Mouse (Mus musculus) neutrophil, adult 59 days (primary cell): Measurements from ENCODE around the gene Olfr1278. TPM values are rescaled to one million over a fixed set of nuclear protein-coding genes. Genes with fewer than 3 reads are reported as not detected.

Source experiments
- total RNA-seq, 2 experiments: library from RNA; stranded (reverse); gene quantifications; 1 replicate in 1 of 2; 2 replicates in 1 of 2; pipeline ENCODE4 v1.2.4; 2023

Olfr1278 gene
- total RNA-seq, result not detected

GRCm38 (mm10) chr2:111289836-111290235, at the start of gene Olfr1278:
Gene Olfr1278, plus strand, starts transcription at chr2:111290136.

DNA sequence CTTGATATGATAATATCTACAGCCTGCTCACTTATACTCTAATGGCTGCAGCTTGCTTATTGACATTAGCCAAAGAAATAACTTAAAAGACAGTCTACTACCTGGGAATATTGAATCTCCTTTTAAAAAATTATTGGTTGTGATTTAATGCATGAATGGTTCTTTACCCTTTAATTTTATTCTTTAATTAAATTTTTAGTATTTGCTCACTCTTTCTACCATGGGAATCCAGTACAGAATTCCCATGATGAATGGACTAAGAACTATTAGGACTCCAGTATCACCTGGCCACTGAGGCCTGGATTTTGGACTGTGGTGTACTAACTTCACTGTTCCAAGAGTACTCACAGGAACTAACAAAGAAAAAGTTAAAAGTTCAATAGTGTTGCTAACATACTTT, 35.7 kb upstream of the Olfr1278 start, which contains the start of gene Olfr1276:
TSS of gene Olfr1276 (plus strand) at position 301 of the 400 bp plus-strand sequence.

GRCm38 (mm10) chr2:111274006-111274405, 15.9 kb upstream of the Olfr1278 start, which contains the start of gene Olfr1277:
Gene Olfr1277, minus strand, starts transcription at chr2:111274106.

DNA sequence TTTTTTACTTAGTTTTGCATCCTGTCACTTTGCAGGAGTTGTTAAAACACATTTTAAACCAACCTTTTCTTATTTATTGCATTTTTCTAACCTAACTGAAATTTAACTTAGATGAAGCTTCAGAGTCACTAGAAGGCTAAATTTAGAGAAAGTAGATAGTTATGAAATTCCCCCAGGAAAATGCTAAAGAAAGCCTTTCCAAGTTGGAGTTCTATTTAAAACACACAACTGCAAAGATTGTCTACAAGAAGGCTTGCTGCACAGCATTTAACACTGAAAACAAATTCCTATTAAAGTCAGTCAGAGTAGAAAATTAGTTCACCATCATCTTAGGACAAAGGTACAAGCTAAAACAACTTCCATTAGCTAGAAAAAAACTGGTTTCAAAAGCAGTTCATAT, 10.4 kb downstream of the Olfr1278 start, which contains the start of gene Olfr1279:
TSS of gene Olfr1279 (plus strand) at position 262 of the 400 bp plus-strand sequence.

DNA sequence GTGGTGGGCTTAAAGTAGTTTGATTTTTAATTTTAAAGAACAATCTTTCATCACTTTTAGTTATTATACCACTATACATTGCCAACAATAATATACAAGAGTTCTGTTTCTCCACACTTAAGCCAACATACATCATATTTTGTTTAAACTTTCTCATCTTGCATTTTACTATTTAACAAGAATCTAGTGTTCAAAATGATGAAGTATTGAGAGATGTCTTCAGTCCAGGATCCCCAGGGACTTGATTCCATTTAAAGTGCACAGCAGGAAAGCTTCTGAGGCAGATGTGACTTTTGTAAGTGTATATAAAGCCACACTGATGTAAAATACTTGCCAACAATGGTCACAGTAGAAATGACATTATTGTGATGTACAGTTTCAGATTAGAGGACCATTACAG, 23.8 kb downstream of the Olfr1278 start, which contains the start of gene Olfr1280:
TSS of gene Olfr1280 (plus strand) at position 301 of the 400 bp plus-strand sequence.

GRCm38 (mm10) chr2:111326220-111326619, 36.3 kb downstream of the Olfr1278 start, which contains the start of gene Olfr1281:
Gene Olfr1281, plus strand, starts transcription at chr2:111326520.

GRCm38 (mm10) chr2:111335976-111336375, 46.0 kb downstream of the Olfr1278 start, which contains the start of gene Olfr1282:
Gene Olfr1282, minus strand, starts transcription at chr2:111336076.

Other genes starting within 250 kb of the Olfr1278 start
- not detected for gene Gm13941, start 184.2 kb upstream of the Olfr1278 start, total RNA-seq
- gene Gm15130, start 137.2 kb upstream of the Olfr1278 start, total RNA-seq, result not detected
- gene 4930430A15Rik, start 60.5 kb upstream of the Olfr1278 start, total RNA-seq, result not detected
- not detected for gene Olfr1275, start 54.9 kb upstream of the Olfr1278 start, total RNA-seq
- gene Olfr1276, start 35.6 kb upstream of the Olfr1278 start, total RNA-seq, result not detected
- gene Olfr1277, start 16.0 kb upstream of the Olfr1278 start, total RNA-seq, result not detected
- not detected for gene Olfr1279, start 10.5 kb downstream of the Olfr1278 start, total RNA-seq
- gene Olfr1280, start 23.9 kb downstream of the Olfr1278 start, total RNA-seq, result not detected
- not detected for gene Olfr1281, start 36.4 kb downstream of the Olfr1278 start, total RNA-seq
- gene Olfr1282, start 45.9 kb downstream of the Olfr1278 start, total RNA-seq, result not detected
- not detected for gene Olfr1283, start 76.7 kb downstream of the Olfr1278 start, total RNA-seq
- gene Olfr1284, start 85.4 kb downstream of the Olfr1278 start, total RNA-seq, result under 1 TPM in 1 of 2 experiments, not detected in 1; 0.20 TPM
- not detected for gene Olfr1286, start 133.0 kb downstream of the Olfr1278 start, total RNA-seq
- not detected for gene Olfr1287, start 159.0 kb downstream of the Olfr1278 start, total RNA-seq
- gene Olfr1288, start 184.0 kb downstream of the Olfr1278 start, total RNA-seq, result not detected
- gene Olfr1289, start 190.7 kb downstream of the Olfr1278 start, total RNA-seq, result not detected
- gene Olfr1290, start 203.7 kb downstream of the Olfr1278 start, total RNA-seq, result not detected
- not detected for gene Olfr1291-ps1, start 207.0 kb downstream of the Olfr1278 start, total RNA-seq
- gene Olfr1293-ps, start 235.1 kb downstream of the Olfr1278 start, total RNA-seq, result not detected